Mouse (Mus musculus): Measurements from ENCODE around the gene Tshz2.
"Not testable (repeated sequence)": the region's sequence is repeated elsewhere in the genome, so short reads cannot be mapped to it uniquely, and the experiment has no call there.

Tshz2 gene

DNA sequence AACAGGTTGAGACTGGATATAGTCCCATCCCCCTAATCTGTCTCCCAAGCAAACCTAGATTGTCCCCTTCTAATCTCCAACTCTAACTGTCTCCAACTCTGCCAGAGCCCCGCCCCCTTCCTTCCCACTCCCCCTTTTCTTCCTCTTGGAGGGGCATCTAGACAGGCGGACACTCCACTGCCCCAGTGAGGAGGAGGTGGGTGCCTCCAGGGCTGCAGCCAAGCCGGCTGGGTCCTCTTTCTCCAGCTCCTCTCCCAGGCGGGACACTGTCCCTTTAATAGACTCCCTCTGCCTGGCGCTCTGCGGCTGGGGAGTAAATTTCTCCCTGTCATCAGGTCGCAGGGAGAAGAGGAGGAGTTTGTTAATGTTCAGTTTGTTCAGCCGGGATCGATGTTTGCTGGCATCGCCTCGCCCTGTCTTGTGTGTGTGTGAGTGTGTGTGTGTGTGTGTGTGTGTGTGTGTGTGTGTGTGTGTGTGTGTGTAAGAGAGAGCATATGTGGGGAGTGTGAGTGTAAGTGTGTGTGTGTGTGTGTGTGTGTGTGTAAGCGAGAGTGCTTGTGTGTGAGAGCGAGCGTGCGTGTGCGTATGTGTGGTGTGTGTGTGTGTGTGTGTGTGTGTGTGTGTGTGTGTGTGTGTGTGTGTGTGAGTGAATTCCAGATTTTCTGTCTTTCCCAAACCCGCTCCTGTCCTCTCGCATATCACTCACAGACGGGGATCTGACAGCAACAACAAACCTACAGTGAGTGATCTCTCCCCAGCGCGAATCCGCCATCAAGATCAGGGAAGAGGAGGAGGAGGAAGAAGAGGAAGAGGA, at the start of gene Tshz2:
Tshz2 (plus strand) TSS at position 676 of the 814 bp plus-strand sequence.
- no peak for DNase-seq

DNA sequence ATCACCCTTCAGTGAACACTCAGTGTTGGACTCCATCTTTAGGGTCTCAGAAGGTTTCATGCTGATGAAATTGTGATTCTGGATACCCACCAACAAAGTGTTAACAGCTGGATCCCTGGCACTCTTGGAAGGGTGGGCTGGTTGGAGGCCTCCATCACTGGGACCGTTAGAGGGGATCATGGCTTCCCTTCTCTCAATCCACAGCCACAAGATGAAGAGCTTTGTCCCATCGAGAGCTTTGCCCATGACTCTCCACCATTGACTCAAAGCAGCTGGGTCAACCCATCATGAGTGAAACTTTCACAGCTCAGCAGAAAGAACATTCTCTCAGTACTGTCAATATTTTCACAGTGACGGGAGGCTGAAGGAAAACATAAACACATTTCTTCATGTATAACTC, 49.3 kb upstream of the Tshz2 start:
- no peak for DNase-seq

DNA sequence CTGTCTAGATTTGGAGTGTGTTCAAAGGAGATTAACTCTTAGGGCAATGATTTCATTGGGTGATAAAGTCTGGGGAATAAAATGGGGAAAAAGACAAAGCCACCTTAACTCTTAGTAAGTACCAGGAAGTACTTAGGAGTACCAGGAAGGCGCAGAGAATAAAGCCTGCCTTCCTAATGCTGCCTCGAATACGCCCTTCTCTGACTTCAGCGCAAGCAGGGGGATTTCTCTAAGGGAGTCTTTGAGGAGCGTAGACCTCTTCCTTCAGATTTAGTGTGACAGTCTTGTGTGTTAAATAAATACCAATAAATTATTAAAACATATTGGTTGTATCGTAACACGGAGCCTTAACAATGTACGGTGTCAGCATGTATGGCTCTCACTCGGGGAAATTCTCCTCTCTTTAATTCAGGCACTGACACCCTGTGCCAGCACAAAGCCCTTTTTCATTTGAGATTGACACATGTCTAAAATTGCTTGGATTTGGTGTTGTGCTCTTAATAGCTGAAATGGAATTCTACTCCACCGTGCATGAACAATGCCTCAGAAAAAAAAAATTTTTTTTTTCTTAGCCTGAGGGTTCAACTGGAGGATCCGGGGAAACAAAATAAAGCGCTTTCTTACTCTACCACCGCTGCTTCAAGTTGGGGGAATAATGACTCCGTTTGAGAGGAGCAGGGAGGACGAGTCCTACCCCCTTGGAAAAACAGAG, 47.9 kb upstream of the Tshz2 start:
- no peak for DNase-seq

DNA sequence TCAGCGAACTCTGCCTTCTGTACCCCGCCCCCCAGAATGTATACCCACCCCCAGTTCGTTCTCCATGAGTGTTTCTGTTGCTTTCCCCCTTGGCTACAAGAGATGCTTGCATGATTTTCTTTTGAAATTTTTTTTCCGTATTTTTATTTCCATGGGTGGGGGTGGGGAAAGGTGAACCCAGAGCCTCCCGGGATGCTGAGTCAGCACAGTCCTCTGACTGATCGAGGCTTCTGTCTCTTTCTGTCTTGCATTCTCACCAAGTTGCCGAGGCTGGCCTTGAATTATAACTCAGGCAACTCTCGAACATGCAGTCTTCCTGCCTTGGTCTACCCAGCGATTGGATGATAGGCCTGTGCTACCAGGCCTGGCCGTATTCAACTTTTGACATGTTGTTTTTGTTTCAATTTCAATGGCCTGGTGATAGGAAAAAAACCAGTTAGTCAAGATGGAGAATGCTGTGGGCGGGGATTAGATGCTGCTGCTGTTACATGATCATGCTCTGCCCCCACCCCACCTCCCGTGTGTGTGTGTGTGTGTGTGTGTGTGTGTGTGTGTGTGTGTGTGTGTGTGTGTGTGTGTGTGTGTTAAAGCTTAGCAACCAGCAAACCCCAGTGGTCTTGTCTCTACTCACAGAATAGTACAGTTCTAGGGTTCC, 47.1 kb upstream of the Tshz2 start:
- DNase-seq, result no peak

DNA sequence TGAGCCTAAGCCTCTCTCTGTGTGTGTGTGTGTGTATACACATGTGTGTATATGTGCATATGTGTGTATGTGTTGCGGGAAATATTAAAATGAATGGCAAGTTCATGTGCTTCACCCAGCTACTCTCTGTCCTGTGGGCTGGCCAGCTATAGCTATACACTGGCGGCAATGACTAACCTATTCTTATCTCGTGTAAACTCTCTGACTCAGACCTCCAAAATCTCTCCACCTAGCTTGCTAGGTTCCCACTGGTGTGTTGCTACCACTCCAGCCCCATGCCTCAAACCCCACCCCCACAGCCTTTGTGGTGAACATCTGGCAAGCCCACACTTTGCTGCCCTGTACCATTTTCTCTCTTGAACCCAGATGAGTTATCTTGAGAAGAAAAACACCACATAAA, 46.1 kb upstream of the Tshz2 start:
- no peak for DNase-seq

DNA sequence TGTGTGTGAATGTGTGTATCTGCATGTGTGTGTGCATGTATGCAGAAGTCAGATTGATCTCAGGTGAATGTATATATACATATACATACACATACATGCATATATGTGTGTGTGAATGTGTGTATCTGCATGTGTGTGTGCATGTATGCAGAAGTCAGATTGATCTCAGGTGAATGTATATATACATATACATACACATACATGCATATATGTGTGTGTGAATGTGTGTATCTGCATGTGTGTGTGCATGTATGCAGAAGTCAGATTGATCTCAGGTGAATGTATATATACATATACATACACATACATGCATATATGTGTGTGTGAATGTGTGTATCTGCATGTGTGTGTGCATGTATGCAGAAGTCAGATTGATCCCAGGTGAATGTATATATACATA, 45.2 kb upstream of the Tshz2 start, which contains the start of gene Gm11011:
Gm11011 (minus strand) TSS at position 101 of the 400 bp plus-strand sequence.
- not testable (repeated sequence) for DNase-seq

DNA sequence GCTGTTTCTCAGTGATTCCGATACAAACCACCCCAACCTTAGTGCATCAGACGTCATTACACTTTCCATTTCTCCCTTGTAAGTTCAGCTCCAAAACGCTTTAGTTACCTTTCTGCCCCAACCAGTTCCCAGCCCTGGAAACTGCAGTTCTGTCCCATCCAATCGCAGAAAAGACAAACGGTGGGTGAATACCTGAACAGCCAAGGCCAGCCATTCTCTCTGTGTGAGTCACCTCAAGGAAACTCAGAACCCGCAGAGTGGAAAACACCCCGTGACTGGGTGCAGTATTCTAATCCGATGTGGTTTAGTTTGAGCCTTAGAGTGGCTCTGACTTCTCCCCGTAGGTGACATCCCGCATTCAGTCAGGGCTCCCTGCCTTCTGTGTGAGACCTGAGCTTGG, 43.1 kb upstream of the Tshz2 start:
- no peak for DNase-seq

DNA sequence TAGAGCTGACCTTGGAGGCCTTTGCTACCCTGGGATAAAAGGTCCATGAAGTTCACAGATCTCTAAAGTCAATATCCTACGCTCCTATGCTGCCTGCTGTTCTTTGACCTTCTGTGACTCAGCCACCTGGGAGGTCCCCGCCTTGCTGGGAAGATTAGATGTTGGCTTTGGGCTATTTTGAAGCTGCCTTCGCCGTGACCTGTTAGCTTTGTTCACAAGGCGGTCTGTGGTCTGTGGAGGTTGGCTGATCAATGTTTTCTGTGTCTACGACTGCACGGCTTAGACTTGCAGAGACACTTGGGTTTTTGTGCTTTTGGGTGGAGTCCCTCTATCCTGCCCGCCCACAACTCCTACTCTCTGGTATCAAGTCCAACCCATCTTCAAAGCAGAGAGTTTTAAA, 42.4 kb upstream of the Tshz2 start:
- DNase-seq, result no peak

DNA sequence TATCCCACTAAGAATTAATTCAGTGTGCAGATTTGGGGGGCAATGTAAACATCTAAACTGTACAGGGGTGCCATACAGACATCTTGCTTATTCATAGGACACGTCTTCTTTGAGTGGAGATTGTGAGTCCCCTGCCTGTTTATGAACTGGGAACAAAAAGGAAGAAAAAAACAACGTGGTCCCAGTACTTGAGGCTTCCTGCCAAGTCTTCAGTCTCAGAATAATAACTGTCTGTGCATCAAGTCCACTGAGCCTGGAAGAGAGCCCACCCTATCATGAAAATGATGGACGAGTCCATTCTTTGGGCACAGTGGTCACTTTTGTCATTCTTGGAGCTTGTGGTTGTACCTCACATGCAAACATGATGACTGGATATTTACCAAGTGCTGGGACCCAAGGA, 39.1 kb upstream of the Tshz2 start:
- DNase-seq, result no peak

DNA sequence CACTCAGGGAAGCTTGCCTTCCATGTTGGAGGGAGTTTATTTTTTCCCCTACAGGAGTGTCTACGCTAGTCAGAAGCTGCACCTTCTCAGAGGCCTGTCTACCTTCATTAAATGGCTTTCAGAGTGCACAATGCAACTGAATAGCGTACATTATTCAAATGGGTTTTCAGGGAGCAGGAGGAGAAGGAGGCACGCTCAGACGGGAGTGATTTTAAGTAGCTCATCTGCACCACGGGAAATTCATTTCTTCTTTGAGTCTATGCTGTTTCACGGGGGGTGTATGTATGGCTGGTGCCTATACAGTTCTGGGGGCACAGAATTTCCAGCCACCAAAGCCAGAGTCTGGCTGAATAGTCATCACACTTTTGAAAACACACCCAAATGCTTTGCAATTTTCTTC, 35.5 kb upstream of the Tshz2 start:
- no peak for DNase-seq

DNA sequence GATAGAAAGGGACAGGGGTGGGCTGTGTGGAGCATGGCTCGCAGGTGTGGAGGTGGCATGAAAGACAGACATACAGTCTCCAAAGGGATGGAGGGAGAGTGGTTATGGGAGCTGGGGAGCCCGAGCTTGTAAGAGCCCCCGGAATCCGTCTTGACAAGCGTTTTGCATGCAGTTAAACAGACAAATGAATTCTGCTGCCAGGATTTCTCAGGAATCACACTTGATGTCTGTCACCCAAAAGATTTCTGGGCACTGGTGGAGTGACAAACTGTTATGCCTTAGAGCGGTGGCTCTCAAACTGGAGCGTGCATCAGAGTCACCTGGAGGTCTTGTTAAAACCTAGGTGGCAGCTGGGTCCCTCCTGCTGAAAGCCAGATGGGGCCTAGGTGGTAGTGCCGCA, 34.8 kb upstream of the Tshz2 start:
- no peak for DNase-seq

DNA sequence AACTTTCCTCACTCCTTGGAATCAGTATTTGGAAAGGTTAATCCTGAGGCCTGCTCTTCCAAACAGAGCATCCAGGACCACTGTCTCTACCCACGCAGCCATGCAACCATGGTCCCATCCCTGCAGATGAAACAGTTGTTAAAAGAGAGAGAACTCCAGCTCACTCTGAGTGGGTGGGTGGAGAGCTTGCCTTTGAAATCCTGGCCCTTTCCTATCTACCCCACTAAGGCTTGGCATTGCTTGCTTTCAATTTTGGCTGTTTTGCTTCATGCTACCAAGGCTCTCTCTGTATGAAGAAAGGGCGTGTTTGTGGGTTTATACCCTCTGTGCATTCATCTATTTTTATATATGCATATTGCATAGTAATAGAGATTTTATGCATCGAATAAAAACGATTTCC, 33.2 kb upstream of the Tshz2 start:
- DNase-seq, result no peak

DNA sequence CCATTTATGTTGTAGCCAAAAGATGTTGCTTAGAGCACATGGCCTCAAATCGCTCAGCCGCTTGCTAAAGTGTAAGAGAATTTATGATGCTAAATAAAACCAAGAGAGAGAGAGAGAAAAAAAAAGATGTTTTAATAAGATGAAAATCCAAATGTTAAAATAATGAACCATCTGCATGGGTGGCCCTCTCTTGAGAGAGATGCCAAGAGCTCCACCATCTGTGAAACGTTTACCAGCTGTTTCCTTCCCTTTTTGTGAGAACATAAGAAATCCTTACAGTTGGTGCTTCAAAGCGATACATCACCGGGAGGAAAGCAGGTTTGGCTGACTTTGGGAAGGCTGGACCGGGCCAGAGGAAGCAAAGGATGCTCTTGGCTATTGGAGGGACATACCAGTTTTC, 32.6 kb upstream of the Tshz2 start:
- no peak for DNase-seq

DNA sequence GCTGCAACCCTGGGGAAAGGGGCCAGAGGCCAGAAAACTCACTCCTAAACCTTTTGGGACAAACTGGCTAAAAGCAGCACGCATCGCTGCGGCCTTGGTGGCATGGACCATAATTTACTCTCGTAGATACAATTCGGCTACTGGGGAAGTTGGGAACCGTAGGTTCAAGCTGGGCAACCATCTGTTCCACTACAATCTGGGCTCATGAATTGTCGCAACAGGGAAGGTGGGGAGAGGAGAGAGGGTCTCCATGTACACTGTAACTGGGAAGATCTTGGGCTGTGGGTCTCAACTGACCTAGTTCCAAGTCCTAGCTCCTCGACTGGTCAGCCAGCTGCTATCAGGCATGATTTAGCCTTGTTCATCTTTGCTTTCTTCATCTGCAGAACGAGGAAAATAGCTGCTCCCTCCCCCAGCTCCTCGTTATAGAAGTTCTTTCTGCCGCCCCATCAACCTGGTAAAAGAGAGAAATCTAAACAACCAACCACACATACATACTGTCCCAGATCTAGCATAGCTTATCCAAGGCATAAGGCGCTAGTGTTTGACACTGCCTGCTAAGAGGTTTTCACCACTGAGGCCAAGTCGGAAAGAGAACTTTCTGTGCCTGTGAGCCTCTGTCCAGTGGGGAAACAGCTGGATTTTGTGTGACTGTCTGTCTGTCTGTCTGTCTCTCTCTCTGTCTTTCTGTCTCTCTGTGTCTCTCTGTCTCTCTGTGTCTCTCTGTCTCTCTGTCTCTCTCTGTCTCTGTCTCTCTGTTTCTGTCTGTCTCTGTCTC, 25.7 kb upstream of the Tshz2 start:
- no peak for DNase-seq

DNA sequence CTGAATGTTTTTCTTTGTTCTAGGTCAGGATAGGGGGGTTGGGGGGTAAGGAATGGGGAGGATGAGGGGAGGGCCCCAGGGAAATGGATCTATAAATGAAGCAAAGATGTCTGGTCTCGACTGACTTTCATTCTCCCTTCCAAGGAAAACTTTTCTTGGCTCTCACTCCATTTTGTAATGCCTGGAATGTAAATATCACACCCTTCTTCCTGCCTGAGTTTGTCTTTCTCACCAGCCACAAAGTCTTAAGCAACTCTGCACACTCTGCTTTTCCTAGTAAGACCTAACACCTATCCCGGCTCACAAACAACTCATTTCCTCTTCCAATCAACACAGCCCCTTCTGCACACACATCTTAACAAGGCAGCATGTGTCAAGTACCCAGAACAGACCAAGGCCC, 25.0 kb upstream of the Tshz2 start:
- DNase-seq, result no peak

DNA sequence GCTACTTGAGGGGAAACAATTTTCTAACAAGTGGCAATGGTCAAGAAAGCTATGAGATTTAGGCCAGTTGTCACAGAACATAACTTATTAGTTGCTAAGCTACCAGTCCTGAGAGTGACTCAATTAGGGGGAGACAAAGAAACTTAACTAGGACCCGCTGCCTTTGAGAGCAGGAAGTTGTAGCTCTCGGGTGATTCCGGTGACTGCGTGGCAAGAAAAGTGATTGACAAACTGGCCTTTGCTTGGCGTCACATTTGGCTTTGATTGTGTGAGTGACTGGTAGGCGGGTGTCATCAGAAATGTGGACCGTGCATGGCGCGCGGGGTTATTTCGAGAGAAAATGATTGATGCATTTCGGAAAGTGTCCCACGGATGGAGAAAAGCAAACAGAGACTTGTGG, 22.9 kb upstream of the Tshz2 start:
- DNase-seq, result no peak

DNA sequence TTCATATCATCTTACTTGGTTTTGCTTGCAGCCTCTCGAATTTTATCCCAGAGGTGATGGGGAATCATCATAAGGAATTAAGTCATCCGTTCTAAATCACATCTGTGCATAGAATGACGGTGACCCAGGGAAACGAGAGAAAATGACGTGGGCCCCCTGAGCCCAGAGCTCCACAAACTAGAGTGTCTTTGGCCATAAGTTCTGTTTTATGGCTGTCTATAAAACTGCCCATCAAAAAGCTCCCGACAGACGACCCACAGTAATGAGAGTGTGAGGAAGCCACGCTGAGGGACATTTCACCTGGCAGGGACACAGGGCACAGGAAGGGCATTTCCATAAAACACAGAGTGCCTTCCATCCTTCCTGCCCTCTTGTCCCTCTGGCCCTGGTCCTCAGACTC, 21.9 kb upstream of the Tshz2 start:
- no peak for DNase-seq

DNA sequence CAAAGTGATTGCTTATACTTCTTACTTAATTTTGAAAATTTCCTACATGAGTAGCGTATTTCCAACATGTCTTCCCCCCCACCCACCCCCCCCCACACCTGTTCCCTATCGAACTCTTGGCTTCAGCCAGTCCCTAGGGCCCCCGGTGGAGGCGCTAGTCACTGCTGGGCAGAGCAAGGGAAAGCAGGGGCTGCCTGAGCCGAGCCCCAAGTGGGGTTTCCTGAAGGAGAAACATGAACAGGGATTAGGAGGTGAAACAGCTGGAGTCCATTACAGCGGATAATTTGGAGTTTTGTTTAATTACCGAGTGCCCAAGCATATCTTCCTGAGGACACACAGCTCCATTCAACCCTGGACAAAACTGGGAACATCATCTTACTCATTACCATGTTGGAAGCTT, 21.3 kb upstream of the Tshz2 start:
- no peak for DNase-seq

DNA sequence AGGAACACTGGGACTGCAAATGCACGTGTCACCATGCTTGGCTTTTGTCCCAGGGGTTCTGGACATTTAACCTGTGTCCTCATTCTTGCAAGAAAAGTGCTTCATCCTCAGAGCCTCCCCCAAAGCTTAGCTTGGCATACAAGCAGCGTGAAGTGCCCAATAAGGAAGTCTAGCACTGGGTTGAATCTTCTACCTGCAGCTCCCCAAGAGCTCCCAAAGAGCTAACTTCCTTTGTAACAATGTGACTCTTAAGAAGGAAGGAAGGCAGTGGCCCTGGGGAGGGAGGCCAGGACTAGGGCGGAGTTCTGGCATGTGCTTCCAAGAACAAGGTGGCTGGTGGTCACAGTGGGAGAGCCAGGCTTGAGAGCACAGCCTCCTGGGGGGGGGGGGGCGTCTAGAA, 18.1 kb upstream of the Tshz2 start:
- no peak for DNase-seq

DNA sequence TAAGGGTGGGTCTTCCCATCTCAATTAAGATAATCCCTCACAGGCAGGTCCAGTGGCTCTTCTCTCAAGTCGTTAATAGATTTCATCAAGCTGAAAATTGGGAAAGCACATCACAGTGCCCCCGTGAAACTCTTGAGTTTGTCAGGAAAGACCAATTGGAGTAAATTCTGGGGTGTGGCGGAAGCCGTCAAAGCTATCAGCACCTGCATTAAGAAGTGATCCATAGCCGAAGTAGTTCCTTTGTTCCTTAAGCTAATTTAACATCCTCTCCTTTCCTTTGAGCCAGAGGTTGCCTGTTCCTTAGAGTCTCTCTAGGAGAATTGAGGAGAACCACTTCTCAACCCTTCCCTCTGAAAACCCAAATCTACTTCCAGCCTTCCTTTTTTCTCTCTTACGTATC, 16.8 kb upstream of the Tshz2 start:
- no peak for DNase-seq

DNA sequence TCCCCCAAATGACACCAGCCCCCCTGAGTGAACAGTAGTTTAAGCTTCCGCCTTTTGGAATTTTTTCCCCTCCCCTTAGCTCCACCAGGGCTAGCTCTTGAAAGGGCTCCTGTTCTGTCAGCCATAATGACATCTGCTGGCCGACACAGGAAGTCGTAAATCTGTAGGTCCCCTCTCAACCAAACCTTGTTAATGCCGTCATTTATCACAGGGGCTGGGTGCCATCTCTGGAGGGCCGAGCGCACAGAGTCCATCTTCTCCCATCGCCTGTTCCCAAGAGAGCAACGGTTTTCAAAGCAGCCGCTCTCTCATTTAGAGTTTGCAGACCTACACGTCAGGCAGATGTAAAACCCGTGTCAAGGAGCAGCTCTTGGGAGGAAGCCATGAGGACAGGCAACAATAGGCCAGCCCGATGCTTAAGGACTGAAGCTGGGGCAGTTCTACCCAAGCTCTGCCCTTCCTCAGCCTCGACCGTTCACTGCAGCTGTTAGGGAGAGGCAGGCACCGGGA, 11.6 kb upstream of the Tshz2 start:
- peak; percentile 12 for DNase-seq

DNA sequence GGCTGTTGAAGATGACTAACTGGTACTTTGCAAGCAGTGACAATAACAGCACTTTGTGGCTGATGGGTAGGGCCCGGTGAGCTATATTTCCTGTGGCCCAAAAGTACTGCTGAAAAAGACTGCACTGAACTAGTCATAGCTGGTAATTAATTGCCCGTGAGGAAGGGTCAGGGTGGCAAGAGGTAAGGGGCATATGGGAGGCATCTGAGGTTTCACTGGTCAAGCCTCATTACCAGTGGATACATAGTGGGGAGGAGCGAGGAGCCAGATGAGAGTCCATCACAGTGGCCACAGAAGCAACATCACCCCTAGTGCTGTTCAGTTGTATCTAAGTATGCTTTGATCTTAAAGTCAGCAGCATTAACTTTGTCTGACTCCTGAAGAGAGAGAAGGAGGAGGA, 2.7 kb upstream of the Tshz2 start:
- DNase-seq, result no peak

Measured in thymus, postnatal 14 days (tissue).